7 mouse cellular contexts compared by ENCODE assay signal in the genomic region with DNA sequence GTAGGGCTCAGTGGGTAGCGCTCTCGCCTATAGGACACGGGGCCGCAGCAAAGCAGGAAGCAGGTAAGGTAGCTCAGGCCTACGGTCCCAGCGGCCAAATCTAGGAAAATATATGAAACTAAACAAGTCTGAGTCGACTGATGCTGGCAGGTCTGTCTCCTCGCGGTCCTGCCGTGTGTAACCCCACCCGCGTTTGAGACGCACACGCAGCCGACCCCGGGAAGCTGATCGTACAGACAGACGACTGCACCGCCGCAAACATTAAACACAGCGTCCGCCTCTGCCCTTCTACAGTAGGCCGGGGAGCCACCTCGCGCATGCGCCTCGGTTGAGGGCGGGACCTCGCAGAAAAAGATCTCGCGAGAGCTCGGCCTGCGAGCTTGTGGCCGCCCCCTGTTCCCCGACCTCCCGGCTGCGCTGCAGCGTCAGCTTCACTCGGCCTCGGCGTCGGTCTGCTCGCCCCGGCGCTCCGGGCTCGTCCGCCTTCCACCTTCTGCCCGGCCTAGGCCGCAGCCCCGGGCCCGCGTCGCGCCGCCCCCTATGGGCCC. TPM values are rescaled to one million over a fixed set of nuclear protein-coding genes. Genes with fewer than 3 reads are reported as not detected.
DNase-seq lines count a peak whose midpoint lies in the region; ATAC-seq and TF ChIP-seq lines count a peak whose summit lies in the region.

A gene (plus strand): TSS at position 351 of the 548 bp plus-strand sequence.

- peak within 1 kb of the TSS; percentile 100 for H3K9ac ChIP-seq in intestine, embryonic 15.5 days

- TF ChIP-seq CTCF in small intestine, adult 2 months (IDR thresholded peaks at IDR 0.05; ENCODE audit: extremely low read depth, insufficient read length, insufficient replicate concordance, low read depth, low read length), result no peak

- peak within 1 kb of the TSS; percentile 100 for H3K27ac ChIP-seq in intestine, embryonic 15.5 days
- H3K27ac ChIP-seq in midbrain, embryonic 10.5 days (replicated peaks), result peak within 1 kb of the TSS; percentile 99
- peak within 1 kb of the TSS; percentile 98 for H3K27ac ChIP-seq in small intestine, adult 2 months (ENCODE audit: insufficient read depth, low read depth, low read length)

- H3K27me3 ChIP-seq in intestine, embryonic 15.5 days (replicated peaks), result no peaks in the 10 kb centered on the region
- no peaks in the 10 kb centered on the region for H3K27me3 ChIP-seq in midbrain, embryonic 10.5 days (ENCODE audit: low read depth, poor library complexity, severe bottlenecking)
- H3K27me3 ChIP-seq in small intestine, adult 2 months (ENCODE audit: control insufficient read depth, insufficient read depth, low read length), result no peaks in the 10 kb centered on the region

- no peaks in the 10 kb centered on the region for H3K9me3 ChIP-seq in intestine, embryonic 15.5 days
- no peaks in the 10 kb centered on the region for H3K9me3 ChIP-seq in midbrain, embryonic 10.5 days (replicated peaks)

- peak; percentile 98 for TF ChIP-seq POLR2A in small intestine, adult 2 months (IDR thresholded peaks at IDR 0.05; ENCODE audit: low read depth, low read length)

- peak; percentile 94 for DNase-seq in adrenal gland, adult 8-10 months
- DNase-seq in embryo, embryonic 11.5 days (ENCODE audit: low read depth, low spot score), result peak; percentile 95
- peak; percentile 95 to 97 for DNase-seq in gastrocnemius, postnatal 36 days
- DNase-seq in left cerebral cortex, postnatal 25 days (ENCODE audit: low spot score in 2 of 2), result peak; percentile 96 to 97
- peak; percentile 97 for DNase-seq in midbrain, embryonic 10.5 days (ENCODE audit: low spot score)

- H3K4me2 ChIP-seq in intestine, embryonic 15.5 days (replicated peaks), result peak within 1 kb of the TSS; percentile 78

- H3K4me1 ChIP-seq in intestine, embryonic 15.5 days (replicated peaks), result peaks cover 16% of the 10 kb centered on the region
- peaks cover 30% of the 10 kb centered on the region for H3K4me1 ChIP-seq in midbrain, embryonic 10.5 days
- peaks cover 41% of the 10 kb centered on the region for H3K4me1 ChIP-seq in small intestine, adult 2 months (ENCODE audit: control insufficient read depth, insufficient read depth, insufficient read length, low read length)

- ATAC-seq in intestine, embryonic 15.5 days, result peak; percentile 96

- WGBS in intestine, embryonic 15.5 days, result under 1% methylated on average over 56 of the region's 56 CpGs
- under 1% methylated on average over 56 of the region's 56 CpGs for WGBS in midbrain, embryonic 10.5 days
- WGBS in small intestine, adult 2 months, result under 1% methylated on average over 56 of the region's 56 CpGs

- peaks cover 24% of the 10 kb centered on the region for H3K36me3 ChIP-seq in intestine, embryonic 15.5 days
- peaks cover 33% of the 10 kb centered on the region for H3K36me3 ChIP-seq in midbrain, embryonic 10.5 days
- H3K36me3 ChIP-seq in small intestine, adult 2 months (ENCODE audit: control insufficient read depth, insufficient read depth, low read length), result peaks cover 26% of the 10 kb centered on the region

- intact Hi-C loops in gastrocnemius, postnatal 36 days (cut with DNase I), result no loop called here
- intact Hi-C loops in left cerebral cortex, postnatal 25 days (cut with DNase I), result loop anchor here (1.0 kb wide), 1 partner anchor 32 kb away; no protein-coding TSS in a partner anchor

- peak within 1 kb of the TSS; percentile 99 for H3K4me3 ChIP-seq in intestine, embryonic 15.5 days (replicated peaks)
- peak within 1 kb of the TSS; percentile 92 for H3K4me3 ChIP-seq in midbrain, embryonic 10.5 days
- peak within 1 kb of the TSS; percentile 92 for H3K4me3 ChIP-seq in small intestine, adult 2 months (ENCODE audit: low read depth, low read length)

RNA-seq across cellular contexts. Expression of the gene that starts here (rescaled TPM):
- total RNA-seq in adrenal gland, adult 8-10 months (2022), result 100 to 1,000 TPM; 169 to 227 (median 204) TPM
- total RNA-seq in gastrocnemius, postnatal 36 days (2021), result 100 to 1,000 TPM; 160 to 174 TPM
- 190 and 208 TPM in 2 replicates for polyA plus RNA-seq in intestine, embryonic 15.5 days (2015; fragmentation: Nextera tagmentation; extraction: Ambion mirVana)
- total RNA-seq in left cerebral cortex, postnatal 25 days (2021), result 100 to 1,000 TPM; 122 to 124 TPM
- 215 TPM in 2 replicates for polyA plus RNA-seq in midbrain, embryonic 10.5 days (2016; fragmentation: Nextera tagmentation; extraction: Ambion mirVana)
- polyA plus RNA-seq in small intestine, adult 2 months (2012; rRNA removed), result 214 and 554 TPM in 2 replicates

Comparison
In these comparisons a context has a peak if more than half of its experiments do, and no peak if none do; other contexts are left out.
1. Peak in every context shown above with its lines: DNase-seq, ATAC-seq, H3K4me3 ChIP-seq and H3K27ac ChIP-seq.